Mouse (Mus musculus) ES-E14 (cell line): Measurements from ENCODE around the gene Map2k3.

Experiments
- CHD2 ChIP-seq: IDR thresholded peaks from 2 replicates; pipeline ENCODE4 v1.6.1; 2014; ENCODE audit warnings: mild to moderate bottlenecking, low read depth, low read length, inconsistent platforms
- ZC3H11A ChIP-seq: IDR thresholded peaks from 2 replicates; pipeline ENCODE4 v1.6.1; 2012; ENCODE audit warnings: low read depth, mild to moderate bottlenecking, inconsistent platforms, low read length, borderline replicate concordance

- TF ChIP-seq ZC3H11A: no peak
- no peak for TF ChIP-seq CHD2
Measured at GRCm38 (mm10) chr11:60931282-60931868, 458 bp upstream of the Map2k3 start.
